23 mouse cellular contexts compared by ENCODE assay signal in genomic region chr15:84455286-84455685, GRCm38 (mm10). TPM values are rescaled to one million over a fixed set of nuclear protein-coding genes. Genes with fewer than 3 reads are reported as not detected.
DNase-seq lines count a peak whose midpoint lies in the region; ATAC-seq and TF ChIP-seq lines count a peak whose summit lies in the region.
"Had no signal": no experiment of that assay in that cellular context is flagged by ENCODE, and none has a peak within 500 bp of the region (broad histone marks: within the 10 kb centered on the region; RNA-seq: fewer than 3 reads in every experiment).

No protein-coding gene starts in this region.

- H3K4me2 ChIP-seq in hindbrain, postnatal 0 days (ENCODE audit: low read depth, low read length) = no peak overlapping the region
- H3K4me2 ChIP-seq: embryonic facial prominence, embryonic 13.5 days; embryonic facial prominence, embryonic 15.5 days; forebrain, embryonic 12.5 days had no signal

- WGBS in hindbrain, postnatal 0 days = 91% methylated on average over 6 of the region's 6 CpGs

- no peak for DNase-seq in hindbrain, postnatal 0 days (ENCODE audit: low spot score)
- no peak for DNase-seq in liver
- DNase-seq: adrenal gland, adult 2 months; adrenal gland, postnatal 10 days; adrenal gland, postnatal 25 days; cerebellum, adult 11-12 months; cerebellum, adult 2 months; cerebellum, adult 9-10 months; cerebellum, postnatal 10 days; cerebellum, postnatal 25 days; embryo, embryonic 11 days had no signal

- H3K27me3 ChIP-seq in hindbrain, postnatal 0 days (ENCODE audit: insufficient read depth, low read length) = no peaks in the 10 kb centered on the region

- peaks cover 3% of the 10 kb centered on the region; the same call in 1 of the 2 replicates for H3K4me1 ChIP-seq in hindbrain, postnatal 0 days (ENCODE audit: insufficient read depth, low read length)

- ATAC-seq in granulocyte monocyte progenitor cell, adult 5-6 weeks (replicated peaks; ENCODE audit: poor library complexity, severe bottlenecking) = peak; percentile 57
- ATAC-seq in megakaryocyte progenitor cell, adult 5-6 weeks (replicated peaks; ENCODE audit: poor library complexity) = peak; percentile 52
- no peak for ATAC-seq in hindbrain, postnatal 0 days
- ATAC-seq in inflammation-experienced regulatory T-cells, adult 6 months = no peak
- ATAC-seq: forebrain, embryonic 14.5 days; forebrain, embryonic 16.5 days had no signal

- H3K4me3 ChIP-seq in hindbrain, postnatal 0 days (ENCODE audit: low read length) = no peak overlapping the region
- H3K4me3 ChIP-seq: embryonic facial prominence, embryonic 13.5 days; embryonic facial prominence, embryonic 15.5 days; erythroblast, embryonic 14.5 days; forebrain, embryonic 10.5 days; forebrain, embryonic 12.5 days had no signal

- H3K27ac ChIP-seq in hindbrain, postnatal 0 days = no peak overlapping the region
- H3K27ac ChIP-seq: embryonic facial prominence, embryonic 13.5 days; embryonic facial prominence, embryonic 15.5 days; forebrain, embryonic 10.5 days; forebrain, embryonic 12.5 days had no signal

- TF ChIP-seq CTCF in hindbrain, postnatal 0 days (IDR thresholded peaks at IDR 0.05; ENCODE audit: low read depth) = no peak

- H3K9ac ChIP-seq in hindbrain, postnatal 0 days (replicated peaks; ENCODE audit: low read length) = no peak overlapping the region
- H3K9ac ChIP-seq: embryonic facial prominence, embryonic 13.5 days; embryonic facial prominence, embryonic 15.5 days; forebrain, embryonic 12.5 days had no signal

- no peaks in the 10 kb centered on the region for H3K9me3 ChIP-seq in hindbrain, postnatal 0 days (ENCODE audit: low read length)
- H3K9me3 ChIP-seq: embryonic facial prominence, embryonic 13.5 days; embryonic facial prominence, embryonic 15.5 days; forebrain, embryonic 12.5 days had no signal

- H3K36me3 ChIP-seq in hindbrain, postnatal 0 days (ENCODE audit: insufficient read depth, low read length) = no peaks in the 10 kb centered on the region
- H3K36me3 ChIP-seq: embryonic facial prominence, embryonic 13.5 days; embryonic facial prominence, embryonic 15.5 days; forebrain, embryonic 10.5 days; forebrain, embryonic 12.5 days had no signal

RNA-seq across cellular contexts. Expression of gene Shisal1, which starts 8.4 kb away (rescaled TPM):
- total RNA-seq in granulocyte monocyte progenitor cell, adult 5-6 weeks (2014; fragmentation: Nextera tagmentation) = not detected in 2 replicates
- not detected in 2 replicates for total RNA-seq in granulocyte monocyte progenitor cell, adult 5-6 weeks (2017)
- total RNA-seq in megakaryocyte progenitor cell, adult 5-6 weeks (2015) = not detected in 2 replicates
- not detected in 2 replicates for total RNA-seq in megakaryocyte progenitor cell, adult 5-6 weeks (2017)
- 46.5 and 51.1 TPM in 2 replicates for total RNA-seq in hindbrain, postnatal 0 days (2014; rRNA removed)
- 12.6 and 14.6 TPM in 2 replicates for polyA plus RNA-seq in hindbrain, postnatal 0 days (2015; fragmentation: Nextera tagmentation; extraction: Ambion mirVana)
- polyA plus RNA-seq in inflammation-experienced regulatory T-cells, adult 6 months (2017; shearing (Covaris generic)) = not detected
- total RNA-seq: MEL had no signal
- polyA plus RNA-seq: C2C12; erythroblast, embryonic 14.5 days had no signal

Comparison
In these comparisons a context has a peak if more than half of its experiments do, and no peak if none do; other contexts are left out.
1. ATAC-seq: peak in granulocyte monocyte progenitor cell, adult 5-6 weeks (single experiment) and megakaryocyte progenitor cell, adult 5-6 weeks (single experiment); none in hindbrain, postnatal 0 days (single experiment) and inflammation-experienced regulatory T-cells, adult 6 months (single experiment).
2. RNA of gene Shisal1, which starts 8.4 kb away (total RNA-seq): 46.5 to 51.1 TPM in hindbrain, postnatal 0 days; not detected in granulocyte monocyte progenitor cell, adult 5-6 weeks and not detected in megakaryocyte progenitor cell, adult 5-6 weeks; every median in the first group is over 10 times any median in the second.